Mouse (Mus musculus) lung, adult 2 months (tissue): Measurements from ENCODE around the gene Rsbn1l. TPM values are rescaled to one million over a fixed set of nuclear protein-coding genes. Genes with fewer than 3 reads are reported as not detected.

Experiments used
- DNase-seq: peaks from one replicate; pipeline ENCODE4 v3.0.0; 2022
- H3K4me1 ChIP-seq: fragments of 200-500 bp; 2 replicates; pipeline ENCODE4 v1.6.1; 2011; ENCODE audit warnings: low read length; ENCODE audit not compliant: control insufficient read depth, insufficient read depth
- H3K4me3 ChIP-seq: fragments of 200-500 bp; replicated peaks from 2 replicates; pipeline ENCODE3; 2011; ENCODE audit warnings: low read depth, mild to moderate bottlenecking, control low read depth, low read length; ENCODE audit errors: extremely low read depth
- CTCF ChIP-seq: fragments of 200-500 bp; IDR thresholded peaks from 2 replicates; pipeline ENCODE4 v1.5.1; 2011; ENCODE audit warnings: mild to moderate bottlenecking, low read length, control low read depth; ENCODE audit not compliant: insufficient read depth
- POLR2A ChIP-seq: fragments of 200-500 bp; IDR thresholded peaks from 2 replicates; pipeline ENCODE4 v1.6.1; 2011; ENCODE audit warnings: low read depth, mild to moderate bottlenecking, control low read depth, low read length, borderline replicate concordance; ENCODE audit errors: extremely low read depth
- WGBS: fragments of 180-500 bp; shearing (Covaris S2); methylation state at CpG from one replicate; pipeline ENCODE4 v1.1.7; 2018; 5-methylcytosine and 5-hydroxymethylcytosine counted together
- polyA plus RNA-seq: library from polyadenylated mRNA; depleted of rRNA; stranded (reverse); fragments of >200 nt; gene quantifications from 2 replicates; pipeline ENCODE4 v1.2.3, GENCODE M21; 2012

Rsbn1l gene
- polyA plus RNA-seq, 1 experiment, result 7.0 TPM

- TF ChIP-seq CTCF (no peak), POLR2A (no peak)
- 3% methylated on average over 50 of the region's 64 CpGs for WGBS
- peak; percentile 55 for DNase-seq
Measured at GRCm38 (mm10) chr5:20880797-20881775, 75.1 kb downstream of the Rsbn1l start.

DNA sequence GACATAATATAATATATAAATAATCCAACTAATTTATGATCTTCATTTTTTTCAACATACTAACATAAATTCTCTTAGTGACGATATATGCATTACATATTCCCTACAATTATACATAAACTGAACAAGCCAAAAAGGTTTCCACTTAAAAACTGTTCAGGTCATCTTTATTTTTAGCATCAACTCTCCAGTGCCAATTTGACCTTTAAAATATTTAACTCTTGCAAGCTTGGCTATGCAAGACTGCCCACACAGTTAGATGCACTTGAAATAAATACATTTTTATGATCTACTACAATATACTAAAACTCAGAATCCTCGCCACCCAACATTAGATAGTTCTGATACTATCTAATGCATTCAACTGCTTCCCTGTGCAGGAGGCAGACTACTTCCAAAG is 75.8 kb downstream of the Rsbn1l start:
- no peak for DNase-seq
- WGBS, result 71% methylated on average over 2 of the region's 2 CpGs
- TF ChIP-seq CTCF (no peak), POLR2A (no peak)
- H3K4me3 ChIP-seq, result no peak overlapping the region
- peaks cover 2% of the 10 kb centered on the region for H3K4me1 ChIP-seq

More at GRCm38 (mm10) chr5:20880797-20881775, 75.1 kb downstream of the Rsbn1l start:
- Histone ChIP-seq H3K4me1 (peaks cover 2% of the 10 kb centered on the region), H3K4me3 (peak overlapping the region; percentile 88)

DNA sequence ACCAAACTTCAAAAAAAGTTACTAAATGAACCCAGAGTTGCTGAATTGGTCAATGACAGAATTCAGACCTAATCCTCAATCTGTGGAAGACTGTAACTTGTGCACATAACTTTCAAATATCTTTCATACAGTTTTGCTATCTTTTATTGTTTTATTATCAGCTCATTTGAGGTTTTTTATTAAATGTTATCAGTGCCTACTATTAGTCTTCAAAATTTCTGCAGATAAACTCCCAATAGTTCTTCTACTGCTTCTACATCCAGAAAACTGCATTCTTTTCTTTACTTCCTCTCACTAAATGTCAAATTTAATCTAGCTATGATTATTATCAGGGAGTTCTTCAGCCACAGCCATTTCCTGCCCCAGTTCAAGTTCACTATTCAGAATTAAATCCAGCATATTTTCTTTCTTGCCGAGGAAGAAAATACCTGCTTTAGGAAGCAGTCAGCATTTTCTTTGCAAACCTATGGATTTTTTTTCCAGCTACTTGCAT is 79.2 kb downstream of the Rsbn1l start:
- H3K4me1 ChIP-seq, result no peaks in the 10 kb centered on the region; the same call in 1 of the 2 replicates
- no peak overlapping the region for H3K4me3 ChIP-seq
- DNase-seq, result no peak
- WGBS, result 23% methylated on average over 1 of the region's 1 CpGs
- TF ChIP-seq CTCF (no peak), POLR2A (no peak)

- no peak for TF ChIP-seq POLR2A
- TF ChIP-seq CTCF, result no peak
- DNase-seq, result no peak
- WGBS, result 82% methylated on average over 1 of the region's 1 CpGs
- Histone ChIP-seq H3K4me3 (no peak overlapping the region), H3K4me1 (no peaks in the 10 kb centered on the region)
Measured at GRCm38 (mm10) chr5:20873146-20873545, 83.1 kb downstream of the Rsbn1l start.

GRCm38 (mm10) chr5:20865193-20865755 is 90.9 kb downstream of the Rsbn1l start:
- no peak for DNase-seq
- TF ChIP-seq CTCF (no peak), POLR2A (no peak)
- 0 out of 2 replicates have a peak, but pooled peaks cover 3% of the 10 kb centered on the region for H3K4me1 ChIP-seq
- no peak overlapping the region for H3K4me3 ChIP-seq
- 28% methylated on average over 2 of the region's 2 CpGs for WGBS

- no peak overlapping the region for H3K4me3 ChIP-seq
- DNase-seq, result no peak
- 56% methylated on average over 4 of the region's 4 CpGs for WGBS
- no peak for TF ChIP-seq CTCF
- TF ChIP-seq POLR2A, result no peak
- 0 out of 2 replicates have a peak, but pooled peaks cover 3% of the 10 kb centered on the region for H3K4me1 ChIP-seq
Measured at GRCm38 (mm10) chr5:20864216-20864969, 91.8 kb downstream of the Rsbn1l start.

GRCm38 (mm10) chr5:20861901-20862300 is 94.3 kb downstream of the Rsbn1l start:
- H3K4me3 ChIP-seq, result no peak overlapping the region
- H3K4me1 ChIP-seq, result 0 out of 2 replicates have a peak, but pooled peaks cover 3% of the 10 kb centered on the region
- WGBS, result 73% methylated on average over 2 of the region's 2 CpGs
- no peak for DNase-seq
- TF ChIP-seq CTCF (no peak), POLR2A (no peak)

GRCm38 (mm10) chr5:20860565-20860964 is 95.6 kb downstream of the Rsbn1l start:
- no peak for DNase-seq
- Histone ChIP-seq H3K4me1 (0 out of 2 replicates have a peak, but pooled peaks cover 3% of the 10 kb centered on the region), H3K4me3 (no peak overlapping the region)
- no peak for TF ChIP-seq POLR2A
- TF ChIP-seq CTCF, result no peak
- 92% methylated on average over 4 of the region's 4 CpGs for WGBS

- Histone ChIP-seq H3K4me1 (no peaks in the 10 kb centered on the region), H3K4me3 (no peak overlapping the region)
- WGBS, result 92% methylated on average over 2 of the region's 2 CpGs
- no peak for TF ChIP-seq POLR2A
- TF ChIP-seq CTCF, result no peak
- no peak for DNase-seq
Measured at GRCm38 (mm10) chr5:20858404-20858803, 97.8 kb downstream of the Rsbn1l start.
